Mouse (Mus musculus): Measurements from ENCODE around the gene Slc29a1. TPM values are rescaled to one million over a fixed set of nuclear protein-coding genes. Genes with fewer than 3 reads are reported as not detected.
A peak's percentile ranks its signal among the peaks of the same experiment; 100 is the strongest.

The Slc29a1 gene
- polyA plus RNA-seq, 1 experiment, result 143 TPM

GRCm38 (mm10) chr17:45548541-45549512 lies 50.6 kb downstream of the Slc29a1 start:
- peaks cover 4% of the 10 kb centered on the region; the same call in 1 of the 2 replicates for H3K27me3 ChIP-seq (ENCODE audit: control insufficient read depth, insufficient read depth, low read length)
- no peaks in the 10 kb centered on the region for H3K36me3 ChIP-seq (ENCODE audit: control insufficient read depth, insufficient read depth, low read length)
- TF ChIP-seq CTCF (IDR thresholded peaks at IDR 0.05; ENCODE audit: control insufficient read depth, insufficient read depth, insufficient replicate concordance, low read depth, low read length) (no peak), POLR2A (IDR thresholded peaks at IDR 0.05; ENCODE audit: control insufficient read depth, low read depth, low read length) (no peak)
- peaks cover 30% of the 10 kb centered on the region for H3K4me1 ChIP-seq (ENCODE audit: control insufficient read depth, insufficient read depth, low read length)
- peak overlapping the region; percentile 34; the same call in 1 of the 2 replicates for H3K4me3 ChIP-seq (ENCODE audit: control insufficient read depth, low read depth, low read length)
- no peak overlapping the region for H3K27ac ChIP-seq (ENCODE audit: control insufficient read depth, insufficient read depth, low read depth, low read length)

GRCm38 (mm10) chr17:45547461-45548190 lies 51.8 kb downstream of the Slc29a1 start:
- no peaks in the 10 kb centered on the region for H3K36me3 ChIP-seq (ENCODE audit: control insufficient read depth, insufficient read depth, low read length)
- H3K4me3 ChIP-seq (ENCODE audit: control insufficient read depth, low read depth, low read length), result no peak overlapping the region
- TF ChIP-seq CTCF (IDR thresholded peaks at IDR 0.05; ENCODE audit: control insufficient read depth, insufficient read depth, insufficient replicate concordance, low read depth, low read length) (no peak), POLR2A (IDR thresholded peaks at IDR 0.05; ENCODE audit: control insufficient read depth, low read depth, low read length) (no peak)
- peaks cover 30% of the 10 kb centered on the region for H3K4me1 ChIP-seq (ENCODE audit: control insufficient read depth, insufficient read depth, low read length)
- no peak overlapping the region for H3K27ac ChIP-seq (ENCODE audit: control insufficient read depth, insufficient read depth, low read depth, low read length)
- peaks cover 4% of the 10 kb centered on the region; the same call in 1 of the 2 replicates for H3K27me3 ChIP-seq (ENCODE audit: control insufficient read depth, insufficient read depth, low read length)

GRCm38 (mm10) chr17:45546941-45547340 lies 52.5 kb downstream of the Slc29a1 start:
- Histone ChIP-seq H3K4me3 (ENCODE audit: control insufficient read depth, low read depth, low read length) (no peak overlapping the region), H3K4me1 (ENCODE audit: control insufficient read depth, insufficient read depth, low read length) (peaks cover 28% of the 10 kb centered on the region), H3K27ac (ENCODE audit: control insufficient read depth, insufficient read depth, low read depth, low read length) (no peak overlapping the region), H3K27me3 (ENCODE audit: control insufficient read depth, insufficient read depth, low read length) (peaks cover 4% of the 10 kb centered on the region; the same call in 1 of the 2 replicates), H3K36me3 (ENCODE audit: control insufficient read depth, insufficient read depth, low read length) (no peaks in the 10 kb centered on the region)
- no peak for TF ChIP-seq CTCF (IDR thresholded peaks at IDR 0.05; ENCODE audit: control insufficient read depth, insufficient read depth, insufficient replicate concordance, low read depth, low read length)
- TF ChIP-seq POLR2A (IDR thresholded peaks at IDR 0.05; ENCODE audit: control insufficient read depth, low read depth, low read length), result no peak

- TF ChIP-seq CTCF (IDR thresholded peaks at IDR 0.05; ENCODE audit: control insufficient read depth, insufficient read depth, insufficient replicate concordance, low read depth, low read length), result no peak
- TF ChIP-seq POLR2A (IDR thresholded peaks at IDR 0.05; ENCODE audit: control insufficient read depth, low read depth, low read length), result no peak
- peaks cover 26% of the 10 kb centered on the region for H3K4me1 ChIP-seq (ENCODE audit: control insufficient read depth, insufficient read depth, low read length)
- H3K27ac ChIP-seq (ENCODE audit: control insufficient read depth, insufficient read depth, low read depth, low read length), result no peak overlapping the region
- no peaks in the 10 kb centered on the region for H3K36me3 ChIP-seq (ENCODE audit: control insufficient read depth, insufficient read depth, low read length)
- H3K4me3 ChIP-seq (ENCODE audit: control insufficient read depth, low read depth, low read length), result peak overlapping the region; percentile 25
- peaks cover 4% of the 10 kb centered on the region; the same call in 1 of the 2 replicates for H3K27me3 ChIP-seq (ENCODE audit: control insufficient read depth, insufficient read depth, low read length)
These were observed 54.0 kb downstream of the Slc29a1 start for GRCm38 (mm10) chr17:45545278-45545961.

GRCm38 (mm10) chr17:45544873-45545277 lies 54.5 kb downstream of the Slc29a1 start:
- Histone ChIP-seq H3K27ac (ENCODE audit: control insufficient read depth, insufficient read depth, low read depth, low read length) (no peak overlapping the region), H3K4me3 (ENCODE audit: control insufficient read depth, low read depth, low read length) (peak overlapping the region; percentile 25), H3K4me1 (ENCODE audit: control insufficient read depth, insufficient read depth, low read length) (peaks cover 24% of the 10 kb centered on the region), H3K27me3 (ENCODE audit: control insufficient read depth, insufficient read depth, low read length) (peaks cover 4% of the 10 kb centered on the region; the same call in 1 of the 2 replicates), H3K36me3 (ENCODE audit: control insufficient read depth, insufficient read depth, low read length) (no peaks in the 10 kb centered on the region)
- TF ChIP-seq CTCF (IDR thresholded peaks at IDR 0.05; ENCODE audit: control insufficient read depth, insufficient read depth, insufficient replicate concordance, low read depth, low read length) (no peak), POLR2A (IDR thresholded peaks at IDR 0.05; ENCODE audit: control insufficient read depth, low read depth, low read length) (no peak)

GRCm38 (mm10) chr17:45544001-45544872 lies 55.2 kb downstream of the Slc29a1 start:
- Histone ChIP-seq H3K4me1 (ENCODE audit: control insufficient read depth, insufficient read depth, low read length) (peaks cover 29% of the 10 kb centered on the region), H3K4me3 (ENCODE audit: control insufficient read depth, low read depth, low read length) (peak overlapping the region; percentile 25), H3K27me3 (ENCODE audit: control insufficient read depth, insufficient read depth, low read length) (peaks cover 4% of the 10 kb centered on the region; the same call in 1 of the 2 replicates), H3K36me3 (ENCODE audit: control insufficient read depth, insufficient read depth, low read length) (no peaks in the 10 kb centered on the region), H3K27ac (ENCODE audit: control insufficient read depth, insufficient read depth, low read depth, low read length) (no peak overlapping the region)
- no peak for TF ChIP-seq CTCF (IDR thresholded peaks at IDR 0.05; ENCODE audit: control insufficient read depth, insufficient read depth, insufficient replicate concordance, low read depth, low read length)
- TF ChIP-seq POLR2A (IDR thresholded peaks at IDR 0.05; ENCODE audit: control insufficient read depth, low read depth, low read length), result no peak

Measured in testis, adult 2 months (tissue).